Mouse (Mus musculus): ENCODE results near the gene Gm3072. TPM values are rescaled to one million over a fixed set of nuclear protein-coding genes. Genes with fewer than 3 reads are reported as not detected.

Gene Gm3072
- polyA plus RNA-seq, 1 experiment from 2014 or later: not detected

Other genes with a start within 250 kb of the Gm3072 start
- gene Gm7945, start 238.2 kb downstream of the Gm3072 start, polyA plus RNA-seq (2014; fragmentation: Nextera tagmentation; extraction: Ambion mirVana): not detected in 2 replicates
- gene Gm6482, start 216.3 kb downstream of the Gm3072 start, polyA plus RNA-seq (2014; fragmentation: Nextera tagmentation; extraction: Ambion mirVana): not detected in 2 replicates
- not detected in 2 replicates for gene Gm7954, start 171.1 kb downstream of the Gm3072 start, polyA plus RNA-seq (2014; fragmentation: Nextera tagmentation; extraction: Ambion mirVana)
- gene Gm3486, start 135.1 kb downstream of the Gm3072 start, polyA plus RNA-seq (2014; fragmentation: Nextera tagmentation; extraction: Ambion mirVana): not detected in 2 replicates
- not detected in 2 replicates for gene Gm7970, start 69.0 kb downstream of the Gm3072 start, polyA plus RNA-seq (2014; fragmentation: Nextera tagmentation; extraction: Ambion mirVana)
- not detected in 2 replicates for gene 1700049E17Rik2, start 51.4 kb downstream of the Gm3072 start, polyA plus RNA-seq (2014; fragmentation: Nextera tagmentation; extraction: Ambion mirVana)
- gene Gm3676, start 21.9 kb upstream of the Gm3072 start, polyA plus RNA-seq (2014; fragmentation: Nextera tagmentation; extraction: Ambion mirVana): not detected in 2 replicates
- not detected in 2 replicates for gene Gm8068, start 77.3 kb upstream of the Gm3072 start, polyA plus RNA-seq (2014; fragmentation: Nextera tagmentation; extraction: Ambion mirVana)
- not detected in 2 replicates for gene Gm7929, start 126.0 kb upstream of the Gm3072 start, polyA plus RNA-seq (2014; fragmentation: Nextera tagmentation; extraction: Ambion mirVana)
- gene Gm47189, start 147.8 kb upstream of the Gm3072 start, polyA plus RNA-seq (2014; fragmentation: Nextera tagmentation; extraction: Ambion mirVana): not detected in 2 replicates